Mouse (Mus musculus) midbrain, embryonic 15.5 days (tissue): ENCODE data around the gene Mrps35. TPM values are rescaled to one million over a fixed set of nuclear protein-coding genes. Genes with fewer than 3 reads are reported as not detected.

Experiments
- ATAC-seq: fragments of 200-750 bp; cut with Nextera tagmentation; replicated peaks from 2 replicates; pipeline ENCODE4 v1.8.0; 2017; ENCODE audit warnings: moderate TSS enrichment
- H3K27ac ChIP-seq: fragments of 300-500 bp; sonication (generic); 2 replicates; pipeline ENCODE4 v1.5.1; 2015; ENCODE audit warnings: mild to moderate bottlenecking, inconsistent platforms
- H3K27me3 ChIP-seq: fragments of 300-500 bp; sonication (generic); replicated peaks from 2 replicates; pipeline ENCODE4 v1.6.1; 2015; ENCODE audit warnings: inconsistent platforms
- H3K36me3 ChIP-seq: fragments of 300-500 bp; sonication (generic); replicated peaks from 2 replicates; pipeline ENCODE4 v1.6.1; 2015; ENCODE audit warnings: inconsistent platforms
- H3K4me1 ChIP-seq: fragments of 300-500 bp; sonication (generic); 2 replicates; pipeline ENCODE4 v1.6.1; 2015; ENCODE audit warnings: inconsistent platforms
- H3K4me2 ChIP-seq: fragments of 300-500 bp; sonication (generic); 2 replicates; pipeline ENCODE4 v1.6.1; 2015; ENCODE audit warnings: inconsistent platforms, mild to moderate bottlenecking, moderate library complexity
- H3K4me3 ChIP-seq: fragments of 300-500 bp; sonication (generic); 2 replicates; pipeline ENCODE4 v1.5.1; 2015; ENCODE audit warnings: mild to moderate bottlenecking, inconsistent platforms
- H3K9ac ChIP-seq: fragments of 300-500 bp; sonication (generic); 2 replicates; pipeline ENCODE4 v1.6.1; 2015; ENCODE audit warnings: mild to moderate bottlenecking, inconsistent platforms
- H3K9me3 ChIP-seq: fragments of 300-500 bp; sonication (generic); 2 replicates; pipeline ENCODE4 v1.6.1; 2016; ENCODE audit warnings: inconsistent platforms
- WGBS: fragments of 180-500 bp; shearing (Covaris S2); methylation state at CpG from one replicate; pipeline ENCODE4 v1.1.7; 2015; ENCODE audit warnings: mixed read lengths; 5-methylcytosine and 5-hydroxymethylcytosine counted together
- polyA plus RNA-seq: library from polyadenylated mRNA; unstranded; fragments of >200 nt; fragmentation: Nextera tagmentation; extraction: Ambion mirVana; gene quantifications from 2 replicates; pipeline ENCODE4 v1.2.1, GENCODE M21; 2015

The Mrps35 gene
- polyA plus RNA-seq, 1 experiment from 2014 or later: 67.8 TPM

GRCm38 (mm10) chr6:147043633-147044032 lies 1.1 kb downstream of the Mrps35 start:
- H3K4me3 ChIP-seq: peak overlapping the region; percentile 80
- no peak for ATAC-seq
- peaks cover 5% of the 10 kb centered on the region; the same call in 1 of the 2 replicates for H3K27me3 ChIP-seq
- H3K9ac ChIP-seq: 0 out of 2 replicates have a peak overlapping the region, but pooled peaks have one; percentile 94
- no peaks in the 10 kb centered on the region; the same call in 1 of the 2 replicates for H3K36me3 ChIP-seq
- no peaks in the 10 kb centered on the region for H3K9me3 ChIP-seq
- WGBS: 52% methylated on average over 7 of the region's 7 CpGs
- no peak overlapping the region for H3K27ac ChIP-seq
- H3K4me2 ChIP-seq: peak overlapping the region; percentile 76
- peaks cover 22% of the 10 kb centered on the region for H3K4me1 ChIP-seq

GRCm38 (mm10) chr6:147049239-147049805 lies 6.8 kb downstream of the Mrps35 start:
- no peaks in the 10 kb centered on the region for H3K27me3 ChIP-seq
- no peak overlapping the region for H3K27ac ChIP-seq
- no peak overlapping the region for H3K4me3 ChIP-seq
- H3K4me2 ChIP-seq: no peak overlapping the region
- H3K4me1 ChIP-seq: peaks cover 5% of the 10 kb centered on the region; the same call in 1 of the 2 replicates
- H3K9ac ChIP-seq: no peak overlapping the region
- ATAC-seq: no peak
- H3K9me3 ChIP-seq: no peaks in the 10 kb centered on the region
- WGBS: 96% methylated on average over 13 of the region's 13 CpGs
- peaks cover 29% of the 10 kb centered on the region for H3K36me3 ChIP-seq

DNA sequence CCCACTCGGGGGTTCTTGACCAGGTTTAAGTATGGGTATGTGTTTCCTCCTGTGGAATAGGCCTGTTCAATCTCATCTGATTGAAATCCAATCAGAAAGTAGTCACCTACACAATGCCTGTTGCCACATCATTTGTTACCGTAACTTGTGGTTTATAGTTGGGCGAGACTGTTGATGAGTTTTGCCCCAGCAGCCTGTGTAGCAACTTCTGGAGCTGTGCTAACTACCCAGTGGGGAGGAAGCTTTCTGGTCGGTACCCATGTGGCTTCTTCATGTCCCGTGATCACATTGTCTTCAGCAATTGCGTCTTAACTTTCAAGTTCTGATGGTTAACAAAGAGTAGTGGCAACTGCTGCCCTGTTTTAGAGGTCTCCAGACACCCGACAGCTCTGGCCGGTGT lies 9.1 kb downstream of the Mrps35 start:
- Histone ChIP-seq H3K4me2 (no peak overlapping the region), H3K4me1 (no peaks in the 10 kb centered on the region), H3K36me3 (peaks cover 31% of the 10 kb centered on the region), H3K9me3 (no peaks in the 10 kb centered on the region), H3K27me3 (no peaks in the 10 kb centered on the region), H3K27ac (no peak overlapping the region), H3K4me3 (no peak overlapping the region), H3K9ac (no peak overlapping the region)
- 96% methylated on average over 8 of the region's 8 CpGs for WGBS
- no peak for ATAC-seq

DNA sequence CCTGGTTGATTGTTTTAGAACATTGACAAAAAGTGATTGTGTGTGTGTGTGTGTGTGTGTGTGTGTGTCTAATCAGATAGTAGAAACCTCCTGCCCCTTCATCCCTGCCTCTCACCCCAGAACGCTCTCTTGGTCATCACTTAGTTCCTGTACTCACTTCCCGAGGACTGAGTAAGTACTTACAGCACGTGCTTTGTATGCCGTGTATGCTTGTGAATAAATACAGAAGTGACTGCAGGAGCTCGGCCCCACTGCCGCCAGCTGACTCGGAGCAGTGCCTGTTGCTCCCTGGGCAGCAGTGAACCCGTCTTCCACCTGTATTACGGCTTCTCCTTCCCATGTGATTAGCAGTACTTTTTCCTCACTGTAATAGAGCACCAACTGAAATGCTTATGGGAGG lies 9.9 kb downstream of the Mrps35 start:
- Histone ChIP-seq H3K9ac (no peak overlapping the region), H3K4me1 (no peaks in the 10 kb centered on the region), H3K9me3 (no peaks in the 10 kb centered on the region), H3K4me3 (no peak overlapping the region), H3K27me3 (no peaks in the 10 kb centered on the region), H3K4me2 (no peak overlapping the region), H3K36me3 (peaks cover 31% of the 10 kb centered on the region), H3K27ac (no peak overlapping the region)
- no peak for ATAC-seq
- 92% methylated on average over 9 of the region's 9 CpGs for WGBS

- Histone ChIP-seq H3K9me3 (no peaks in the 10 kb centered on the region), H3K4me1 (no peaks in the 10 kb centered on the region), H3K4me3 (no peak overlapping the region), H3K9ac (no peak overlapping the region), H3K36me3 (peaks cover 31% of the 10 kb centered on the region), H3K27ac (no peak overlapping the region), H3K27me3 (no peaks in the 10 kb centered on the region), H3K4me2 (no peak overlapping the region)
- no peak for ATAC-seq
- 89% methylated on average over 19 of the region's 19 CpGs for WGBS
Measured at GRCm38 (mm10) chr6:147053785-147054646, 11.5 kb downstream of the Mrps35 start.

DNA sequence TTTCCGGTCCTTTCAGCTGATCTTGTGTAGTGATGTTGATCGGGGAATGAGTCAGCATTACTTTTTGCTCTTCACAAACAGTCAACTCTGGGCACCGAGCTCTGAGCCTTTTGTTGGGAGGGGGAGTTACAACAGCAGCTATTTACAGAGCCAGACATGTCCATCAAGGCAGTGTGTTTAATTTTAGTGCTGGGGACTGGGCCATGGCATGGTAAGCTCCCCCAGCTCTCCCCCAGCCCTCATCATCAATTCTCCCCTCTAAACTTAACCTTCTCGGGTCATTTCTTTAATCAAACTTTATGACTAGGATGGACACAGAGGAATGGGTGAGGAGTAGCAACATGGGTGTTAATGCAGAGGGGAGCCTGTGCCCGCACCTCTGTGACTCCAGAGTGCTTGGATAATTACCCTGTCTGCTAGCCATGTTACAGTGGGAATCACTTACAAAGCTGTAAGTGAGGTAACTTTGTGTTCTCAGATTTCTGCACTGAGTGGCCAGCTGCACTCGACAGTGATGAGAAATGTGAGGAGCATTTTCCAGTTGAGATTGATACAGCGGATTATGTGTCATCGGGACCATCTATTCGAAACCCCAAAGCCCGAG lies 12.9 kb downstream of the Mrps35 start:
- Histone ChIP-seq H3K36me3 (peaks cover 22% of the 10 kb centered on the region), H3K27ac (no peak overlapping the region), H3K9me3 (no peaks in the 10 kb centered on the region), H3K4me3 (no peak overlapping the region), H3K4me2 (no peak overlapping the region), H3K9ac (no peak overlapping the region), H3K27me3 (no peaks in the 10 kb centered on the region), H3K4me1 (no peaks in the 10 kb centered on the region)
- 94% methylated on average over 10 of the region's 10 CpGs for WGBS
- ATAC-seq: no peak

GRCm38 (mm10) chr6:147059326-147059725 lies 16.8 kb downstream of the Mrps35 start:
- Histone ChIP-seq H3K9me3 (no peaks in the 10 kb centered on the region), H3K4me3 (no peak overlapping the region), H3K4me1 (no peaks in the 10 kb centered on the region), H3K36me3 (peaks cover 22% of the 10 kb centered on the region; the same call in 1 of the 2 replicates), H3K27me3 (no peaks in the 10 kb centered on the region), H3K27ac (no peak overlapping the region), H3K9ac (no peak overlapping the region), H3K4me2 (no peak overlapping the region)
- 68% methylated on average over 7 of the region's 7 CpGs for WGBS
- ATAC-seq: no peak

- Histone ChIP-seq H3K36me3 (peaks cover 21% of the 10 kb centered on the region), H3K4me2 (no peak overlapping the region), H3K4me3 (no peak overlapping the region), H3K4me1 (no peaks in the 10 kb centered on the region), H3K9me3 (no peaks in the 10 kb centered on the region), H3K27ac (no peak overlapping the region), H3K27me3 (no peaks in the 10 kb centered on the region), H3K9ac (no peak overlapping the region)
- peak; percentile 75 for ATAC-seq
- 87% methylated on average over 9 of the region's 9 CpGs for WGBS
Measured at GRCm38 (mm10) chr6:147061630-147062029, 19.1 kb downstream of the Mrps35 start.

DNA sequence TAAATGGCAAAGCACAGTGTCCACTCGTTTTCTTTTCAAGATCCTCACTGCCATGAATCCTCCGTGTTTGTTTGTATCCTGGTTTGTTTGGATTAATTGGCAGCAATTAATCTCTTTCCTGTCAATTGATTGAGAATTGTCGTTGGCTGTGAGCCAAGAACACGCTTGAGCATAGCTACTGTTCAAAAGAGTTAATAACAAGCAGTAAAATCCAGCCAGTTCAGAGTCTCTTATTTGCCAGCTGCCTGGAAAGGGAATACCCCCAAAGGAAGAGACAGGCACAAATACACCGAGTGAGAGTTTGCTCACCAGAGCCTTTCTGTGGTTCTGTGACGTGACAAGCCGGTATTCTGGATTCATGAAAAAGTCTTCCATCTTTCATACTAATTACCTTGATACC lies 19.5 kb downstream of the Mrps35 start:
- 80% methylated on average over 7 of the region's 7 CpGs for WGBS
- H3K36me3 ChIP-seq: peaks cover 25% of the 10 kb centered on the region
- no peaks in the 10 kb centered on the region for H3K4me1 ChIP-seq
- H3K27ac ChIP-seq: no peak overlapping the region
- H3K4me3 ChIP-seq: no peak overlapping the region
- no peak overlapping the region for H3K4me2 ChIP-seq
- no peak overlapping the region for H3K9ac ChIP-seq
- no peaks in the 10 kb centered on the region for H3K9me3 ChIP-seq
- ATAC-seq: peak; percentile 45; the same call in 1 of the 2 replicates
- no peaks in the 10 kb centered on the region for H3K27me3 ChIP-seq

DNA sequence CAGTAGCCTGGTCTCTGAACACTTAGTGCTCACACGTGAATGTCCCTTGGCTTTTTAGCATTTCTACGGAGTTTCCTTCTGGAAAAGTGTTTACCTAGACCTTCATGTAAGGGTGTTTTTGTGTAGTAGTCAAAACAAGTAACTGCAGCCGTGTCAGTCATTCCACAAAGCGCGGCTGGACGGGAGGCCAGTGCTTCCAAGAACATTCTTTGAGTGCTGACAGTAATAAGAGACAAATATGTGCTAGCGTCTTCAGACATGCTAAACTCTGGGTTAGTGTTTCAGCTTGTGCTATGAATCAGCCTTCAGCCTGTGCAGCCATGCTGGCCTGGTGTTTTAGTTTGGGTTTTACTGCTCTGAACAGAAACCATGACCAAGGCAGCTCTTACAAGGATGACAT lies 20.1 kb downstream of the Mrps35 start:
- Histone ChIP-seq H3K36me3 (peaks cover 27% of the 10 kb centered on the region), H3K27ac (no peak overlapping the region)
- no peak for ATAC-seq

GRCm38 (mm10) chr6:147064226-147064943 lies 21.8 kb downstream of the Mrps35 start:
- Histone ChIP-seq H3K9ac (no peak overlapping the region), H3K27ac (no peak overlapping the region), H3K36me3 (peaks cover 27% of the 10 kb centered on the region), H3K9me3 (no peaks in the 10 kb centered on the region), H3K4me2 (no peak overlapping the region), H3K27me3 (no peaks in the 10 kb centered on the region), H3K4me3 (no peak overlapping the region), H3K4me1 (no peaks in the 10 kb centered on the region)
- 94% methylated on average over 10 of the region's 10 CpGs for WGBS
- no peak for ATAC-seq

More for the DNA sequence above, 20.1 kb downstream of the Mrps35 start:
- 93% methylated on average over 7 of the region's 7 CpGs for WGBS
- Histone ChIP-seq H3K27me3 (no peaks in the 10 kb centered on the region), H3K4me3 (no peak overlapping the region), H3K4me1 (no peaks in the 10 kb centered on the region), H3K9ac (no peak overlapping the region), H3K4me2 (no peak overlapping the region), H3K9me3 (no peaks in the 10 kb centered on the region)

DNA sequence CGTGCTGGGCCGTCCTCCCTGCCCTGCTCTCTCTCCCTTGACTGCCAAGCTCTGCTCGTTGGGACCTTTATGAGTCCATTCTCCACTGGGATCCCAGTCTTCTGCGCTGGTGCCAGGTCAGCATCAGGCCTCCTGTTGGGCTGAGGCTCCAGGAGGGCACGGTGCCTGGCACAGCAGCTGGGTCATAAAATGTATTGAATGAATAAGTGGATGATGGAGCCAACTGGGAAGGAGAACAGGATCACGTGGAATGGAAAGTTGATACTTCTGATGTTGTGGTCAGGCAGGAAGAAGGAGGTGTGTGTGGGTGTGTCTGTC lies 22.3 kb downstream of the Mrps35 start:
- ATAC-seq: no peak
- no peak overlapping the region for H3K27ac ChIP-seq
- H3K4me1 ChIP-seq: no peaks in the 10 kb centered on the region
- H3K4me3 ChIP-seq: no peak overlapping the region
- no peak overlapping the region for H3K4me2 ChIP-seq
- H3K27me3 ChIP-seq: no peaks in the 10 kb centered on the region
- peaks cover 27% of the 10 kb centered on the region for H3K36me3 ChIP-seq
- H3K9me3 ChIP-seq: no peaks in the 10 kb centered on the region
- WGBS: 93% methylated on average over 6 of the region's 6 CpGs
- H3K9ac ChIP-seq: no peak overlapping the region
